Mouse (Mus musculus) effector memory CD4-positive, alpha-beta T cell, adult 5 months (primary cell): ENCODE results near the gene Nipa2. TPM values are rescaled to one million over a fixed set of nuclear protein-coding genes. Genes with fewer than 3 reads are reported as not detected.

Experiments
- polyA plus RNA-seq: library from polyadenylated mRNA; unstranded; fragments of 100-300 nt; shearing (Covaris generic); gene quantifications from one replicate; pipeline ENCODE4 v1.2.1, GENCODE M21; 2017

Gene Nipa2
- 38.1 TPM for polyA plus RNA-seq

GRCm38 (mm10) chr7:55962004-55962908 lies at the start of gene Nipa2:
TSS of gene Nipa2 (minus strand) at chr7:55962476.

Other genes with a start within 250 kb of the Nipa2 start
- gene Siglech, start 194.3 kb downstream of the Nipa2 start, polyA plus RNA-seq = 0.71 TPM
- 24.3 TPM for gene Tubgcp5, start 168.3 kb downstream of the Nipa2 start, polyA plus RNA-seq
- 30.6 TPM for gene Cyfip1, start 120.7 kb downstream of the Nipa2 start, polyA plus RNA-seq
- 0.99 TPM for gene Nipa1, start 57.5 kb upstream of the Nipa2 start, polyA plus RNA-seq
- gene Herc2, start 87.7 kb upstream of the Nipa2 start, polyA plus RNA-seq = 34.8 TPM